Mouse (Mus musculus): Measurements from ENCODE around the gene Il1b.

DNA sequence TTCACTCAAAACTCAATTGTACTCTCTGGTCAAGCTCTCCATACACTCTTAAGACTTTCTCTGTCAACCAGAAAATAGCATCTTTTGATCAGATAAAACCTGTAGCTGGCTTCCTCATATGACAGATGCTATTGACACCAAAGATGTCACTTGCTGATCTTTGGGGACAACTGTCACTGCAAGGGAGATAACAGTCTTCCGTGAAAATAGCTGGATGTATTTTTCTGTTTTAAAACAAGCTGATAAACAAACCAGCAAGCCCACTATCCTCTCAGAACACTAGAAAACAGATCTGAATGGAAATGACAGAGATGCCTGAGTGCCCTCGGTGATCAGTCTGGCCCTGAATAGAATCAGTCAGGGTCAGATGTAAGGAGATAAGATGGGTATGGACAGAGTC is 32.8 kb upstream of the Il1b start:
- TF ChIP-seq EP300 (IDR thresholded peaks at IDR 0.05; ENCODE audit: low read depth) (no peak), CTCF (IDR thresholded peaks at IDR 0.05; ENCODE audit: low read depth) (no peak)
